Mouse (Mus musculus) heart, postnatal 25 days (tissue): Measurements from ENCODE around the gene Zfp593. TPM values are rescaled to one million over a fixed set of nuclear protein-coding genes. Genes with fewer than 3 reads are reported as not detected.

Experiments used
- DNase-seq: peaks from one replicate; pipeline ENCODE4 v3.0.0; 2022; ENCODE audit warnings: low spot score
- intact Hi-C: fragments of 180-260 bp; cut with DNase I; formaldehyde crosslinking; loops from one replicate; pipeline ENCODE4 v1.15.1; 2025
- total RNA-seq, 2 experiments: library from RNA; stranded (reverse); gene quantifications; 2 replicates each; pipeline ENCODE4 v1.2.3; 2021

Gene Zfp593
- total RNA-seq, 2 experiments from 2014 or later, result 3.1 to 3.2 TPM

GRCm38 (mm10) chr4:134238279-134238651 is 7.1 kb downstream of the Zfp593 start, which contains the start of gene Cnksr1:
Gene Cnksr1 (minus strand): TSS chr4:134238399.
- intact Hi-C loops, result no loop called here
- DNase-seq, result peak; percentile 56

GRCm38 (mm10) chr4:134237582-134238278 is 7.7 kb downstream of the Zfp593 start:
- intact Hi-C loops, result no loop called here
- no peak for DNase-seq

- intact Hi-C loops, result no loop called here
Measured at GRCm38 (mm10) chr4:134234876-134235275, 10.5 kb downstream of the Zfp593 start.

GRCm38 (mm10) chr4:134230431-134230830 is 15.0 kb downstream of the Zfp593 start:
- DNase-seq, result no peak
- intact Hi-C loops, result no loop called here

More at GRCm38 (mm10) chr4:134234876-134235275, 10.5 kb downstream of the Zfp593 start:
- no peak for DNase-seq

- intact Hi-C loops, result no loop called here
- no peak for DNase-seq
Measured at GRCm38 (mm10) chr4:134227194-134227593, 18.2 kb downstream of the Zfp593 start, which contains the start of gene Catsper4. Gene Catsper4 (minus strand): TSS chr4:134227383.

GRCm38 (mm10) chr4:134222793-134223600 is 22.4 kb downstream of the Zfp593 start:
- intact Hi-C loops, result no loop called here
- DNase-seq, result no peak

GRCm38 (mm10) chr4:134206488-134207053 is 38.8 kb downstream of the Zfp593 start:
- intact Hi-C loops, result no loop called here

GRCm38 (mm10) chr4:134203340-134203896 is 42.0 kb downstream of the Zfp593 start:
- no peak for DNase-seq
- intact Hi-C loops, result no loop called here

More at GRCm38 (mm10) chr4:134206488-134207053, 38.8 kb downstream of the Zfp593 start:
- no peak for DNase-seq

- intact Hi-C loops, result no loop called here
- no peak for DNase-seq
Measured at GRCm38 (mm10) chr4:134202904-134203303, 42.5 kb downstream of the Zfp593 start, which contains the start of gene Gm7534. Gene Gm7534 (minus strand): TSS chr4:134203004.

- no peak for DNase-seq
- intact Hi-C loops, result no loop called here
Measured at GRCm38 (mm10) chr4:134199371-134199770, 46.0 kb downstream of the Zfp593 start.

Other genes with a start within 250 kb of the Zfp593 start
- gene Dhdds, start 244.7 kb downstream of the Zfp593 start, total RNA-seq, result 10 to 100 TPM; 26.4 to 30.1 TPM
- not detected for gene Lin28a, start 226.8 kb downstream of the Zfp593 start, total RNA-seq
- gene Zfp683, start 191.8 kb downstream of the Zfp593 start, total RNA-seq, result not detected
- gene Crybg2, start 184.8 kb downstream of the Zfp593 start, total RNA-seq, result not detected
- gene Cd52, start 150.5 kb downstream of the Zfp593 start, total RNA-seq, result 1 to 10 TPM; 3.6 to 4.5 TPM
- gene Ubxn11, start 143.0 kb downstream of the Zfp593 start, total RNA-seq, result 1 to 10 TPM; 1.1 to 1.5 TPM
- 10 to 100 TPM; 38.8 to 41.8 TPM for gene Sh3bgrl3, start 116.8 kb downstream of the Zfp593 start, total RNA-seq
- 10 to 100 TPM; 45.4 to 46.9 TPM for gene Cep85, start 58.5 kb downstream of the Zfp593 start, total RNA-seq
- not detected for gene Gm7534, start 42.6 kb downstream of the Zfp593 start, total RNA-seq
- gene Catsper4, start 18.2 kb downstream of the Zfp593 start, total RNA-seq, result not detected
- gene Cnksr1, start 7.2 kb downstream of the Zfp593 start, total RNA-seq, result 1 to 10 TPM; 2.9 to 3.0 TPM
- gene E130218I03Rik, start 1.9 kb downstream of the Zfp593 start, total RNA-seq, result not detected
- not detected for gene Gm30191, start 1.3 kb upstream of the Zfp593 start, total RNA-seq
- 1 to 10 TPM; 6.0 to 7.6 TPM for gene Grrp1, start 8.5 kb upstream of the Zfp593 start, total RNA-seq
- 1 to 10 TPM; 5.8 to 8.4 TPM for gene Pdik1l, start 42.3 kb upstream of the Zfp593 start, total RNA-seq
- gene Trim63, start 69.5 kb upstream of the Zfp593 start, total RNA-seq, result 100 to 1,000 TPM; 215 to 229 TPM
- under 1 TPM; 0.31 to 0.36 TPM for gene Slc30a2, start 97.6 kb upstream of the Zfp593 start, total RNA-seq
- gene Extl1, start 138.3 kb upstream of the Zfp593 start, total RNA-seq, result 10 to 100 TPM; 18.0 to 19.4 TPM
- 1 to 10 TPM; 7.6 to 9.2 TPM for gene Pafah2, start 150.7 kb upstream of the Zfp593 start, total RNA-seq
- gene Stmn1, start 222.7 kb upstream of the Zfp593 start, total RNA-seq, result 10 to 100 TPM; 24.5 to 26.4 TPM